Mouse (Mus musculus) embryonic facial prominence, embryonic 12.5 days (tissue): Measurements from ENCODE around the gene Zc3h13. TPM values are rescaled to one million over a fixed set of nuclear protein-coding genes. Genes with fewer than 3 reads are reported as not detected.

Source experiments
- ATAC-seq: fragments of 200-750 bp; cut with Nextera tagmentation; 2 replicates; pipeline ENCODE4 v1.8.0; 2017; ENCODE audit not compliant: insufficient number of reproducible peaks, insufficient read depth, low FRiP score, low TSS enrichment
- H3K27ac ChIP-seq: fragments of 300-500 bp; sonication (generic); 2 replicates; pipeline ENCODE4 v1.5.1; 2016; ENCODE audit warnings: mild to moderate bottlenecking
- H3K27me3 ChIP-seq: fragments of 300-500 bp; sonication (generic); 2 replicates; pipeline ENCODE4 v1.6.1; 2016; ENCODE audit warnings: mild to moderate bottlenecking, moderate library complexity
- H3K36me3 ChIP-seq: fragments of 300-500 bp; sonication (generic); 2 replicates; pipeline ENCODE4 v1.6.1; 2016; ENCODE audit warnings: mild to moderate bottlenecking
- H3K4me1 ChIP-seq: fragments of 300-500 bp; sonication (generic); 2 replicates; pipeline ENCODE4 v1.6.1; 2016
- H3K4me2 ChIP-seq: fragments of 300-500 bp; sonication (generic); replicated peaks from 2 replicates; pipeline ENCODE4 v1.6.1; 2016; ENCODE audit warnings: mild to moderate bottlenecking, moderate library complexity
- H3K4me3 ChIP-seq: fragments of 300-500 bp; sonication (generic); 2 replicates; pipeline ENCODE4 v1.5.1; 2016; ENCODE audit warnings: mild to moderate bottlenecking
- H3K9ac ChIP-seq: fragments of 300-500 bp; sonication (generic); 2 replicates; pipeline ENCODE4 v1.6.1; 2016; ENCODE audit warnings: mild to moderate bottlenecking, moderate library complexity
- H3K9me3 ChIP-seq: fragments of 300-500 bp; sonication (generic); 2 replicates; pipeline ENCODE4 v1.6.1; 2016; ENCODE audit warnings: mild to moderate bottlenecking, moderate library complexity
- WGBS: fragments of 180-500 bp; shearing (Covaris S2); methylation state at CpG from one replicate; pipeline ENCODE4 v1.1.7; 2016; 5-methylcytosine and 5-hydroxymethylcytosine counted together
- polyA plus RNA-seq: library from polyadenylated mRNA; unstranded; fragments of >200 nt; fragmentation: Nextera tagmentation; extraction: Ambion mirVana; gene quantifications from 2 replicates; pipeline ENCODE4 v1.2.1, GENCODE M21; 2016

Zc3h13 gene
- polyA plus RNA-seq, 1 experiment from 2014 or later, result 39.1 TPM

GRCm38 (mm10) chr14:75279716-75280115, 4.5 kb upstream of the Zc3h13 start:
- ATAC-seq, result no peak
- Histone ChIP-seq H3K27ac (no peak overlapping the region), H3K4me2 (no peak overlapping the region), H3K4me1 (peaks cover under 1% of the 10 kb centered on the region; the same call in 1 of the 2 replicates), H3K36me3 (no peaks in the 10 kb centered on the region), H3K9me3 (no peaks in the 10 kb centered on the region), H3K27me3 (no peaks in the 10 kb centered on the region), H3K4me3 (no peak overlapping the region), H3K9ac (no peak overlapping the region)
- 89% methylated on average over 6 of the region's 6 CpGs for whole genome bisulfite sequencing

- Histone ChIP-seq H3K4me3 (no peak overlapping the region), H3K27me3 (no peaks in the 10 kb centered on the region), H3K4me1 (peaks cover 8% of the 10 kb centered on the region; the same call in 1 of the 2 replicates), H3K9me3 (no peaks in the 10 kb centered on the region), H3K4me2 (no peak overlapping the region), H3K9ac (no peak overlapping the region), H3K27ac (no peak overlapping the region), H3K36me3 (no peaks in the 10 kb centered on the region)
- ATAC-seq, result no peak
- 70% methylated on average over 5 of the region's 5 CpGs for WGBS
Measured at GRCm38 (mm10) chr14:75280406-75280805, 3.8 kb upstream of the Zc3h13 start.

- H3K27ac ChIP-seq, result peak overlapping the region; percentile 84; the same call in 1 of the 2 replicates
- no peaks in the 10 kb centered on the region for H3K36me3 ChIP-seq
- 6% methylated on average over 19 of the region's 19 CpGs for WGBS
- H3K27me3 ChIP-seq, result no peaks in the 10 kb centered on the region
- peak overlapping the region; percentile 87 for H3K9ac ChIP-seq
- H3K4me2 ChIP-seq, result peak overlapping the region; percentile 84
- no peaks in the 10 kb centered on the region for H3K9me3 ChIP-seq
- peak; percentile 57; the same call in 1 of the 2 replicates for ATAC-seq
- peak overlapping the region; percentile 90 for H3K4me3 ChIP-seq
- H3K4me1 ChIP-seq, result peaks cover 10% of the 10 kb centered on the region; the same call in 1 of the 2 replicates
Measured at GRCm38 (mm10) chr14:75283609-75284192, 472 bp upstream of the Zc3h13 start.

GRCm38 (mm10) chr14:75301081-75301480, 16.9 kb downstream of the Zc3h13 start:
- ATAC-seq, result no peak
- no peak overlapping the region for H3K4me3 ChIP-seq
- H3K27ac ChIP-seq, result no peak overlapping the region
- no peaks in the 10 kb centered on the region for H3K36me3 ChIP-seq
- no peak overlapping the region for H3K4me2 ChIP-seq
- no peaks in the 10 kb centered on the region for H3K4me1 ChIP-seq
- WGBS, result 95% methylated on average over 1 of the region's 1 CpGs
- no peaks in the 10 kb centered on the region for H3K9me3 ChIP-seq
- no peaks in the 10 kb centered on the region for H3K27me3 ChIP-seq
- H3K9ac ChIP-seq, result no peak overlapping the region

GRCm38 (mm10) chr14:75303807-75304206, 19.6 kb downstream of the Zc3h13 start:
- ATAC-seq, result no peak
- 27% methylated on average over 5 of the region's 5 CpGs for WGBS
- no peaks in the 10 kb centered on the region for H3K4me1 ChIP-seq

GRCm38 (mm10) chr14:75307855-75308254, 23.7 kb downstream of the Zc3h13 start:
- no peak for ATAC-seq
- Histone ChIP-seq H3K9me3 (no peaks in the 10 kb centered on the region), H3K27ac (no peak overlapping the region), H3K9ac (no peak overlapping the region), H3K4me2 (no peak overlapping the region), H3K4me3 (no peak overlapping the region), H3K36me3 (no peaks in the 10 kb centered on the region), H3K27me3 (no peaks in the 10 kb centered on the region), H3K4me1 (no peaks in the 10 kb centered on the region)

More at GRCm38 (mm10) chr14:75303807-75304206, 19.6 kb downstream of the Zc3h13 start:
- Histone ChIP-seq H3K36me3 (no peaks in the 10 kb centered on the region), H3K4me3 (no peak overlapping the region), H3K9ac (no peak overlapping the region), H3K27me3 (no peaks in the 10 kb centered on the region), H3K9me3 (no peaks in the 10 kb centered on the region), H3K27ac (no peak overlapping the region), H3K4me2 (no peak overlapping the region)

- no peaks in the 10 kb centered on the region for H3K4me1 ChIP-seq
- no peak overlapping the region for H3K4me3 ChIP-seq
- no peak overlapping the region for H3K9ac ChIP-seq
- no peaks in the 10 kb centered on the region for H3K9me3 ChIP-seq
- 58% methylated on average over 5 of the region's 5 CpGs for WGBS
- no peak overlapping the region for H3K4me2 ChIP-seq
- H3K27ac ChIP-seq, result no peak overlapping the region
- ATAC-seq, result no peak
- no peaks in the 10 kb centered on the region for H3K27me3 ChIP-seq
- H3K36me3 ChIP-seq, result no peaks in the 10 kb centered on the region
Measured at GRCm38 (mm10) chr14:75309336-75309992, 25.3 kb downstream of the Zc3h13 start.

GRCm38 (mm10) chr14:75314484-75314883, 30.3 kb downstream of the Zc3h13 start:
- 91% methylated on average over 2 of the region's 2 CpGs for WGBS

GRCm38 (mm10) chr14:75318736-75319135, 34.6 kb downstream of the Zc3h13 start:
- H3K27me3 ChIP-seq, result no peaks in the 10 kb centered on the region
- no peaks in the 10 kb centered on the region for H3K4me1 ChIP-seq
- peaks cover 23% of the 10 kb centered on the region for H3K36me3 ChIP-seq
- no peak overlapping the region for H3K4me2 ChIP-seq
- no peak for ATAC-seq
- WGBS, result 88% methylated on average over 2 of the region's 2 CpGs
- no peaks in the 10 kb centered on the region for H3K9me3 ChIP-seq
- H3K27ac ChIP-seq, result no peak overlapping the region
- no peak overlapping the region for H3K9ac ChIP-seq
- H3K4me3 ChIP-seq, result no peak overlapping the region

More at GRCm38 (mm10) chr14:75314484-75314883, 30.3 kb downstream of the Zc3h13 start:
- no peaks in the 10 kb centered on the region for H3K9me3 ChIP-seq
- H3K27ac ChIP-seq, result no peak overlapping the region
- H3K36me3 ChIP-seq, result no peaks in the 10 kb centered on the region
- H3K4me2 ChIP-seq, result no peak overlapping the region
- H3K27me3 ChIP-seq, result no peaks in the 10 kb centered on the region
- no peak overlapping the region for H3K4me3 ChIP-seq
- ATAC-seq, result no peak
- no peaks in the 10 kb centered on the region for H3K4me1 ChIP-seq
- H3K9ac ChIP-seq, result no peak overlapping the region

- H3K4me3 ChIP-seq, result no peak overlapping the region
- peaks cover 29% of the 10 kb centered on the region for H3K36me3 ChIP-seq
- no peak overlapping the region for H3K27ac ChIP-seq
- no peaks in the 10 kb centered on the region for H3K27me3 ChIP-seq
- no peak for ATAC-seq
- H3K9ac ChIP-seq, result no peak overlapping the region
- no peak overlapping the region for H3K4me2 ChIP-seq
- H3K9me3 ChIP-seq, result no peaks in the 10 kb centered on the region
- WGBS, result 92% methylated on average over 5 of the region's 5 CpGs
- no peaks in the 10 kb centered on the region for H3K4me1 ChIP-seq
Measured at GRCm38 (mm10) chr14:75320269-75320668, 36.1 kb downstream of the Zc3h13 start.

GRCm38 (mm10) chr14:75323354-75323753, 39.2 kb downstream of the Zc3h13 start:
- Histone ChIP-seq H3K4me1 (no peaks in the 10 kb centered on the region), H3K9ac (no peak overlapping the region), H3K4me3 (no peak overlapping the region), H3K27ac (no peak overlapping the region), H3K36me3 (peaks cover 38% of the 10 kb centered on the region), H3K4me2 (no peak overlapping the region), H3K27me3 (no peaks in the 10 kb centered on the region), H3K9me3 (no peaks in the 10 kb centered on the region)
- no peak for ATAC-seq
- 97% methylated on average over 32 of the region's 32 CpGs for WGBS

GRCm38 (mm10) chr14:75328062-75328461, 43.9 kb downstream of the Zc3h13 start:
- Histone ChIP-seq H3K4me3 (no peak overlapping the region), H3K27me3 (no peaks in the 10 kb centered on the region), H3K4me2 (no peak overlapping the region), H3K9me3 (no peaks in the 10 kb centered on the region), H3K27ac (no peak overlapping the region), H3K4me1 (no peaks in the 10 kb centered on the region), H3K36me3 (peaks cover 55% of the 10 kb centered on the region), H3K9ac (no peak overlapping the region)
- 87% methylated on average over 8 of the region's 8 CpGs for WGBS
- no peak for ATAC-seq
